Mouse (Mus musculus): ENCODE measurements at regions not wholly inside any gene's neighbourhood (a gene's known extent, or its start where the extent isn't known, plus 50 kb on each side); places are given as distances from the start of the nearest gene placed in this dataset.

DNA sequence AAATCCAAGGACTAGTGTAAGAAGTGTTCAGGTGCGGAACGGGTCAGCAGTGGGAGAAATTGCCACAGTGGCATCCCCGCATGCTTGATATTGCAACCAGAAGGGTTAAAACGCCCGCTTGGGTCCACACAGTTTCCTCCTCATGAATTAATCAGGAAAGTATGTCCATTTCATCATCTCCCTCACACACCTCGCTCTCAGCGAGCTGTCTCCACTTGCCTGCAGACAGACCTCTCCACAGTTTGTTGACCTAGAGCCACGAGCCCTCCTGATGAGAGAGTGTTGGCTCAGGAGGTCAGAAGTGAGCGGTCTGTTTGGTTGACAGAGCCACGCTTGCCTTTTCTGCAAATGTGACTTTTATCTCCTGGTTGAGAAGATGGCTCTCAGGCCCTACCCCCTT, 132.9 kb upstream of the Slc38a2 start:
- TF ChIP-seq CTCF (IDR thresholded peaks at IDR 0.05; ENCODE audit: low read depth): no peak
- TF ChIP-seq EP300 (IDR thresholded peaks at IDR 0.05; ENCODE audit: low read depth): no peak

All from liver, embryonic 14.5 days (tissue).